Mouse (Mus musculus) embryonic fibroblast, embryonic 13.5 days (primary cell): ENCODE measurements around the gene Hlf. TPM values are rescaled to one million over a fixed set of nuclear protein-coding genes. Genes with fewer than 3 reads are reported as not detected.

Source experiments
- H3K27ac ChIP-seq: 2 replicates; pipeline ENCODE4 v1.5.1; 2012; ENCODE audit warnings: low read length, control low read depth, inconsistent platforms; ENCODE audit not compliant: insufficient read depth
- H3K4me1 ChIP-seq: 2 replicates; pipeline ENCODE4 v1.6.1; 2011; ENCODE audit warnings: low read length; ENCODE audit not compliant: control insufficient read depth, insufficient read depth
- H3K4me3 ChIP-seq: 2 replicates; pipeline ENCODE4 v1.5.1; 2011; ENCODE audit warnings: mild to moderate bottlenecking, control low read depth, low read length; ENCODE audit not compliant: insufficient read depth
- CTCF ChIP-seq: IDR thresholded peaks from 2 replicates; pipeline ENCODE4 v1.5.1; 2011; ENCODE audit warnings: mild to moderate bottlenecking, control low read depth, low read length, moderate library complexity, borderline replicate concordance; ENCODE audit not compliant: insufficient read depth
- POLR2A ChIP-seq: IDR thresholded peaks from 2 replicates; pipeline ENCODE4 v1.6.1; 2011; ENCODE audit warnings: low read depth, mild to moderate bottlenecking, control low read depth, low read length, moderate library complexity
- polyA plus RNA-seq: library from polyadenylated mRNA; stranded (reverse); fragments of >200 nt; gene quantifications from 2 replicates; pipeline ENCODE4 v1.2.4, GENCODE M21; 2011; ENCODE audit warnings: low read depth; ENCODE audit not compliant: missing spikeins, insufficient read length

Gene Hlf
- polyA plus RNA-seq, 1 experiment: 2.8 TPM

DNA sequence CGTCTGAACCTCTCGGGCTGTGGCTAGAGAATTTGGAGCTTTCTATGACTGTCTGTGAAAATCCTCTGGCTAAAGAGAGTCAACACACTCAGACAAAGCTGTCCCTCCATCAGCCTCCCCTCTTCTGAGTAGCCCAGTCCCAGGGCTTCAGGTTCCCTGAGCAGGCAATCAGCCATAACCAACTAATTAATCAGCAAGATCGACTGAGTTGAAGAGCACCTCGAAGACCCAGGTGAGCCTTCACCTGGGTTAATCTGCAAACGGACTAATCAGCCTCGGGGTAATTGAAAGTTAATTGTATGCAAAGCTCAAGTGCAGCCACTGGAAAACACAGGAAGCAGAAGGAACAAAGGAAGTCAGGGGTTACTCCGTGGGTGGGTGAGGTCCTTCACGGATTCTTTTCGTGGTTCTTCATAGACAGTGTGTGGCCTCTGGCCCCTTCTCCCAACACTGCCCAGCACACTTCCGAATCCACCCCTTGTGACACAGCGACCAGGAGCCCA is 19.9 kb downstream of the Hlf start:
- H3K4me3 ChIP-seq: no peak overlapping the region
- H3K4me1 ChIP-seq: peaks cover 11% of the 10 kb centered on the region
- H3K27ac ChIP-seq: no peak overlapping the region
- TF ChIP-seq POLR2A (no peak), CTCF (no peak)

DNA sequence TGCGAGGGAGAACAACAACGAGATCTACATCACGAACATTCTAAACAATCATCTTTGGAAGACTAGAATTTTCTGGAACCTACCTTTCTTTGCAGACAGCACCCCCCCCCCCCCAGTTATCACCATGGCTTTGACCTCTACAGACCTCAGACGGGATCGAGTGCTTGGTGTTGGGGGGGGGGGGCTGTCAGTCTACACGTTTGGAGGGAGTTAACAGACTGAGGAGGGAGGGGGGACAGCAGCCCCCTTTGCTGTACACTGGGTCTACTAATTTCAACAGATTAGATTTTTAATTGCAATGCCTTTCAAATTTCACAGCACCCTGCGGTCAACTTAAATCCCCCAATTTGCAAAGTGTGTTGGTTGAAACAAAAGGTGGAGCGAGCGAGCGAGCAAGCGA is 20.3 kb downstream of the Hlf start:
- H3K4me1 ChIP-seq: peaks cover 11% of the 10 kb centered on the region
- TF ChIP-seq CTCF (no peak), POLR2A (no peak)
- H3K27ac ChIP-seq: no peak overlapping the region
- no peak overlapping the region for H3K4me3 ChIP-seq

DNA sequence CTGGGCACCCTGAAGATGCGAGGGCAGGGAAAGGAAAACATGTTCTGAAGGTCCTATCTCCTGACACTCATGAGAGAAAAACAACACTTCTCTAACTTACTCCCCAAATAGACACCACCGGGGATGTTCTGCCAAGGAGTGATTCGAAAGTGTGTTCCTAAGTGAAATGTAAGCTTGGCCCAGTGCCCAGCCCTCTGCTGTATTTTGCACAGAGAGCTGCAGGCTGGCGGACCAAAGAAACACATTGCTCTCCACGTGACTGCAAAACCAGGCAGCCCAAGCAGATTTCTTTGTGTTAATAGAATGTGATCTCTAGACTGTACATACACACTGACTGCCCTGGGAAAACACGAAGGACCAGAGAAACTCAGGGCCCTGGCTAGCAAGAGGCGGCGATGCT is 21.1 kb downstream of the Hlf start:
- Histone ChIP-seq H3K4me3 (no peak overlapping the region), H3K27ac (no peak overlapping the region), H3K4me1 (peaks cover 13% of the 10 kb centered on the region)
- TF ChIP-seq CTCF (no peak), POLR2A (no peak)

GRCm38 (mm10) chr11:90369115-90369514 is 21.6 kb downstream of the Hlf start:
- TF ChIP-seq POLR2A (no peak), CTCF (no peak)
- Histone ChIP-seq H3K4me3 (no peak overlapping the region), H3K4me1 (peaks cover 13% of the 10 kb centered on the region), H3K27ac (no peak overlapping the region)

GRCm38 (mm10) chr11:90367894-90368860 is 22.5 kb downstream of the Hlf start:
- TF ChIP-seq POLR2A (no peak), CTCF (no peak)
- no peak overlapping the region for H3K4me3 ChIP-seq
- H3K27ac ChIP-seq: no peak overlapping the region
- peaks cover 13% of the 10 kb centered on the region for H3K4me1 ChIP-seq

- TF ChIP-seq POLR2A: no peak
- Histone ChIP-seq H3K4me1 (peaks cover 9% of the 10 kb centered on the region), H3K4me3 (no peak overlapping the region), H3K27ac (no peak overlapping the region)
Measured at GRCm38 (mm10) chr11:90364865-90365264, 25.8 kb downstream of the Hlf start.

GRCm38 (mm10) chr11:90363821-90364497 is 26.7 kb downstream of the Hlf start:
- Histone ChIP-seq H3K27ac (no peak overlapping the region), H3K4me1 (peaks cover 4% of the 10 kb centered on the region; the same call in 1 of the 2 replicates), H3K4me3 (no peak overlapping the region)
- no peak for TF ChIP-seq CTCF
- no peak for TF ChIP-seq POLR2A

DNA sequence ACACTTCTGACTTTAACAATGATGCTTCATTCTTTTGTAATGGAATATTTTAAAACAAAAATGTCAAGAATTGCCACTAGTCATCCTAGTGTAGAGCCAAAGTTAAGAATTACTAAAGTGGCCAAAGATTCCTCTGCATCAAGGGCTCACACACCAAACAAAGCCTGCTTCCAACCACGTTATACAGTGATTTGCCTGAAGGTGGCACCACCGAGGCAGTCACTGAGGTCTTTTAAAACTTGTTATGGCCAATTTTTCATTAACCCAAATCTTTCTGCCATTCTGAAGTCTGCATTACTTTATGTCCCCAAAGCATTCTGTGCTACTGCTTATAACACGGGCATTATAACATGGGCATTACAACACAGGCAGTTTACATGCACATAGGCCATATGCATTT is 27.3 kb downstream of the Hlf start:
- no peak overlapping the region for H3K27ac ChIP-seq
- peak; percentile 31; the same call in 1 of the 2 replicates for TF ChIP-seq CTCF
- TF ChIP-seq POLR2A: no peak
- no peak overlapping the region for H3K4me3 ChIP-seq
- 0 out of 2 replicates have a peak, but pooled peaks cover 2% of the 10 kb centered on the region for H3K4me1 ChIP-seq

DNA sequence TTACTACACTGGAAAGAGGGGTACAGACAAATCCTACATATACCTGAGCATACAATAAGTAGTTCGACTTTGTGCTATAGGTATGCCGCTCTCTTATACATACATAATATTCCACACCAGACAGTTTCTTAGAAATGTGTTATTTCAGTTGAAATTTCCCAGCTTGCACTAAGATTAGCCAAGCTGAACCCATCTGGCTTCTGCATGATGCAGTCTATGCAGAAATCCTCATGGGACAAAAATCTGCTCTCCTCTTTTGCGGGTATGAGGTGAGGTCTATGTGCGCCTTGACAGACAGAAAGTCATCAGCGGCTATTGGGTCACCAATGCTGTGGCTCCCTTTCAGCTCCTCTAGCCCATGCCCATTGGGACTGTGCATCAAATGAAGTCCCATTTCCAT is 30.2 kb downstream of the Hlf start:
- H3K4me1 ChIP-seq: peaks cover 5% of the 10 kb centered on the region; the same call in 1 of the 2 replicates
- H3K4me3 ChIP-seq: no peak overlapping the region
- TF ChIP-seq POLR2A (no peak), CTCF (no peak)
- no peak overlapping the region for H3K27ac ChIP-seq

DNA sequence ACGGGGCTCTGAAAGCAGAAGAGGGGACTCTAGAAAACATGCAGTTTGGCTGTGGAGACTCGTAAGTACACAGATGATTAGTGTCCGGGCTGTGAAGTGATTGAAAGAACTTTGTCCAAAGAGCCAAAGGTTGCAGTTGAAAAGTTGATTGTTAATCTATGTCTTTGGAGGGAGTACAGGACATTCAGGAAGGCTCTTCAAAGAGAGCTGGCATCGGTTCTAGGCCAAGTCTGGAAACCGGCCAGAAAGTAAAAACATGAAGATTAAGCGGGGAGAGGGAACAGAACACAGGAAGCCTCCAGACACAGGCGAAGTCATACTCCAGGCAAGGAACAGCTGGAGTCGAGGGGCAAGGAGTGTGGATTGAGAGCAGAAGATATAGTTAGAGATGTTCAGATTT is 32.6 kb downstream of the Hlf start:
- TF ChIP-seq POLR2A: no peak
- TF ChIP-seq CTCF: no peak
- no peak overlapping the region for H3K27ac ChIP-seq
- no peak overlapping the region for H3K4me3 ChIP-seq
- H3K4me1 ChIP-seq: peaks cover 12% of the 10 kb centered on the region
